Mouse (Mus musculus) CH12.LX (cell line): ENCODE measurements at regions not wholly inside any gene's neighbourhood (a gene's known extent, or its start where the extent isn't known, plus 50 kb on each side); places are given as distances from the start of the nearest gene placed in this dataset.

Experiments
- DNase-seq: peaks from one replicate; pipeline ENCODE4 v3.0.0-alpha.2; 2013; ENCODE audit errors: extremely low read depth
- H3K27ac ChIP-seq: 2 replicates; pipeline ENCODE4 v1.5.1; 2012; ENCODE audit warnings: low read depth, mild to moderate bottlenecking, control low read depth, moderate library complexity; ENCODE audit not compliant: insufficient read depth
- H3K27me3 ChIP-seq: replicated peaks from 2 replicates; pipeline ENCODE3; 2012; ENCODE audit warnings: inconsistent platforms
- H3K36me3 ChIP-seq, 2 experiments: replicated peaks in 1 of 2; 2 replicates each; pipeline versions ENCODE3 to v1.6.1; 2012; ENCODE audit warnings: inconsistent platforms in 1 of 2, low read length in 1 of 2, mild to moderate bottlenecking in 1 of 2, mixed read lengths in 1 of 2, moderate library complexity in 1 of 2; ENCODE audit not compliant: control insufficient read depth in 1 of 2, insufficient read depth in 1 of 2
- H3K4me1 ChIP-seq, 2 experiments: 2 replicates each; pipeline ENCODE4 v1.6.1; 2012; ENCODE audit warnings: inconsistent platforms in 1 of 2, moderate library complexity in 1 of 2; ENCODE audit not compliant: insufficient read depth in 2 of 2, control insufficient read depth in 1 of 2
- H3K4me2 ChIP-seq: 2 replicates; pipeline ENCODE4 v1.6.1; 2012; ENCODE audit warnings: low read depth, mild to moderate bottlenecking, control low read depth; ENCODE audit not compliant: poor library complexity, insufficient read depth, severe bottlenecking
- H3K4me3 ChIP-seq, 3 experiments: fragments of 150-350 bp in 1 of 3; sonication (generic) in 1 of 3; replicated peaks in 1 of 3; 2 replicates each; pipeline versions ENCODE3 to v1.5.1; 2011 to 2012; ENCODE audit warnings: low read depth in 2 of 3, low read length in 2 of 3, mild to moderate bottlenecking in 2 of 3, moderate library complexity in 2 of 3, control low read depth in 1 of 3, improper control_type of control experiment in 1 of 3, inconsistent platforms in 1 of 3, mixed read lengths in 1 of 3; ENCODE audit not compliant: poor library complexity in 1 of 3
- H3K79me2 ChIP-seq: replicated peaks from 2 replicates; pipeline ENCODE4 v1.6.1; 2012; ENCODE audit warnings: mild to moderate bottlenecking, moderate library complexity; ENCODE audit not compliant: control insufficient read depth, poor library complexity, insufficient read depth, severe bottlenecking; ENCODE audit errors: extremely low read depth
- H3K9ac ChIP-seq: 2 replicates; pipeline ENCODE4 v1.6.1; 2012; ENCODE audit warnings: low read depth, mild to moderate bottlenecking, control low read depth, moderate library complexity; ENCODE audit not compliant: insufficient read depth
- H3K9me3 ChIP-seq: replicated peaks from 2 replicates; pipeline ENCODE3; 2012; ENCODE audit warnings: low read length, inconsistent platforms, mixed read lengths
- CTCF ChIP-seq, 2 experiments: IDR thresholded peaks in 1 of 2; conservative IDR thresholded peaks in 1 of 2; 2 replicates each; pipeline ENCODE4 v1.5.1; 2011 to 2012; ENCODE audit warnings: low read depth in 2 of 2, low read length in 2 of 2, improper control_type of control experiment in 1 of 2, inconsistent platforms in 1 of 2, mild to moderate bottlenecking in 1 of 2, moderate library complexity in 1 of 2
- GABPA ChIP-seq: IDR thresholded peaks from 2 replicates; pipeline ENCODE4 v1.6.1; 2012; ENCODE audit warnings: low read depth, low read length, improper control_type of control experiment, inconsistent platforms; ENCODE audit not compliant: insufficient replicate concordance
- JUND ChIP-seq: conservative IDR thresholded peaks from 2 replicates; pipeline ENCODE4 v1.6.1; 2011; ENCODE audit warnings: low read depth, low read length, improper control_type of control experiment
- MAZ ChIP-seq: IDR thresholded peaks from 2 replicates; pipeline ENCODE4 v1.6.1; 2012; ENCODE audit warnings: low read depth, mild to moderate bottlenecking, inconsistent platforms, low read length, improper control_type of control experiment, moderate library complexity
- MXI1 ChIP-seq: IDR thresholded peaks from 2 replicates; pipeline ENCODE4 v1.6.1; 2011; ENCODE audit warnings: mild to moderate bottlenecking, low read depth, low read length, improper control_type of control experiment
- NELFE ChIP-seq: IDR thresholded peaks from 2 replicates; pipeline ENCODE4 v1.6.1; 2011; ENCODE audit warnings: low read depth, low read length, improper control_type of control experiment
- NRF1 ChIP-seq: IDR thresholded peaks from 2 replicates; pipeline ENCODE4 v1.6.1; 2014; ENCODE audit warnings: low read depth, mild to moderate bottlenecking, inconsistent platforms, low read length, improper control_type of control experiment, moderate library complexity
- POLR2A ChIP-seq: IDR thresholded peaks from 2 replicates; pipeline ENCODE4 v1.6.1; 2011; ENCODE audit warnings: low read depth, mild to moderate bottlenecking, improper control_type of control experiment, low read length
- RAD21 ChIP-seq: IDR thresholded peaks from 2 replicates; pipeline ENCODE4 v1.6.1; 2011; ENCODE audit warnings: low read depth, mild to moderate bottlenecking, low read length, improper control_type of control experiment, moderate library complexity
- TBP ChIP-seq: conservative IDR thresholded peaks from 2 replicates; pipeline ENCODE4 v1.6.1; 2011; ENCODE audit warnings: low read depth, low read length, improper control_type of control experiment
- TCF12 ChIP-seq: IDR thresholded peaks from 2 replicates; pipeline ENCODE4 v1.6.1; 2014; ENCODE audit warnings: low read depth, mild to moderate bottlenecking, inconsistent platforms, low read length, improper control_type of control experiment
- ZKSCAN1 ChIP-seq: IDR thresholded peaks from 2 replicates; pipeline ENCODE4 v1.6.1; 2012; ENCODE audit warnings: low read depth, inconsistent platforms, low read length, improper control_type of control experiment, borderline replicate concordance
- ZNF384 ChIP-seq: IDR thresholded peaks from 2 replicates; pipeline ENCODE4 v1.6.1; 2012; ENCODE audit warnings: low read depth, low read length, improper control_type of control experiment, inconsistent platforms
- dilution Hi-C: fragments of 300-500 bp; cut with MboI; formaldehyde crosslinking; loops from 2 replicates; pipeline ENCODE4 v1.14.3; 2020; ENCODE audit warnings: low sequenced_read_pairs; ENCODE audit not compliant: extremely low pct_unique_long_range_greater_than_20kb, extremely low pct_ligation_motif_present
- in situ Hi-C: fragments of 300-500 bp; cut with MboI; formaldehyde crosslinking; loops from 3 replicates; pipeline ENCODE4 v1.14.3; 2019; ENCODE audit warnings: low sequenced_read_pairs, low pct_ligation_motif_present, low pct_unique_long_range_greater_than_20kb, mixed read lengths

GRCm38 (mm10) chr6:16098761-16099160, 378.3 kb downstream of the Mdfic start:
- Histone ChIP-seq H3K4me3 (no peak overlapping the region), H3K4me1 (no peaks in the 10 kb centered on the region), H3K9me3 (no peaks in the 10 kb centered on the region), H3K79me2 (no peaks in the 10 kb centered on the region), H3K36me3 (no peaks in the 10 kb centered on the region), H3K9ac (no peak overlapping the region), H3K4me2 (no peak overlapping the region), H3K27ac (no peak overlapping the region), H3K27me3 (no peaks in the 10 kb centered on the region)
- TF ChIP-seq CTCF (conservative IDR thresholded peaks at IDR 0.05 in 1 of 2, IDR thresholded peaks at IDR 0.05 in 1 of 2; ENCODE audit: low read depth in 2 of 2, low read length in 2 of 2) (no peak), TCF12 (no peak), RAD21 (no peak)
- in situ Hi-C loops (no loop called here), dilution Hi-C loops (no loop called here)
- DNase-seq = no peak

GRCm38 (mm10) chr6:16141009-16141408, 420.5 kb downstream of the Mdfic start:
- no peaks in the 10 kb centered on the region for H3K9me3 ChIP-seq
- no peak for DNase-seq
- H3K36me3 ChIP-seq = no peaks in the 10 kb centered on the region
- in situ Hi-C loops = no loop called here
- no peaks in the 10 kb centered on the region for H3K27me3 ChIP-seq
- H3K4me3 ChIP-seq = no peak overlapping the region
- dilution Hi-C loops = no loop called here
- H3K79me2 ChIP-seq = no peaks in the 10 kb centered on the region
- H3K27ac ChIP-seq = no peak overlapping the region
- H3K4me2 ChIP-seq = no peak overlapping the region
- no peak overlapping the region for H3K9ac ChIP-seq
- H3K4me1 ChIP-seq = no peaks in the 10 kb centered on the region
- no peak for TF ChIP-seq TBP
- no peak for TF ChIP-seq NRF1
- TF ChIP-seq RAD21 = no peak
- TF ChIP-seq POLR2A = no peak
- TF ChIP-seq MXI1 = no peak
- no peak for TF ChIP-seq MAZ
- TF ChIP-seq JUND = no peak
- TF ChIP-seq ZKSCAN1 = no peak
- TF ChIP-seq ZNF384 = no peak
- TF ChIP-seq GABPA = no peak
- no peak for TF ChIP-seq NELFE

- DNase-seq = no peak
- no peaks in the 10 kb centered on the region for H3K79me2 ChIP-seq
- H3K4me2 ChIP-seq = no peak overlapping the region
- H3K9ac ChIP-seq = no peak overlapping the region
- no peak overlapping the region for H3K27ac ChIP-seq
- H3K9me3 ChIP-seq = no peaks in the 10 kb centered on the region
- no peaks in the 10 kb centered on the region for H3K27me3 ChIP-seq
- H3K4me3 ChIP-seq = no peak overlapping the region
- dilution Hi-C loops (no loop called here), in situ Hi-C loops (no loop called here)
- no peaks in the 10 kb centered on the region for H3K36me3 ChIP-seq
- H3K4me1 ChIP-seq = no peaks in the 10 kb centered on the region
- TF ChIP-seq TCF12 = no peak
Measured at GRCm38 (mm10) chr6:16144538-16144937, 424.1 kb downstream of the Mdfic start.
